Mouse (Mus musculus): ENCODE results near the gene Fam193b. TPM values are rescaled to one million over a fixed set of nuclear protein-coding genes. Genes with fewer than 3 reads are reported as not detected.
"Not testable (repeated sequence)": the region's sequence is repeated elsewhere in the genome, so short reads cannot be mapped to it uniquely, and the experiment has no call there.

Gene Fam193b
- total RNA-seq (2021): 10 to 100 TPM; 64.8 to 67.7 TPM
- long read RNA-seq, experiment 1, full-length matches to known transcripts: 7 of 33 reads
- long read RNA-seq, experiment 1, partial matches to known transcripts: 7 of 33 reads
- long read RNA-seq, experiment 1, other reads (novel, unspliced or antisense): 19 of 33 reads
- long read RNA-seq, experiment 2, full-length matches to known transcripts: 5 of 34 reads
- long read RNA-seq, experiment 2, partial matches to known transcripts: 6 of 34 reads
- long read RNA-seq, experiment 2, other reads (novel, unspliced or antisense): 23 of 34 reads

GRCm38 (mm10) chr13:55571027-55571751, at the start of gene Fam193b:
Gene Fam193b, minus strand, starts transcription at chr13:55571120.
- peak; percentile 91 to 95 for DNase-seq (ENCODE audit: low spot score in 2 of 2)

DNA sequence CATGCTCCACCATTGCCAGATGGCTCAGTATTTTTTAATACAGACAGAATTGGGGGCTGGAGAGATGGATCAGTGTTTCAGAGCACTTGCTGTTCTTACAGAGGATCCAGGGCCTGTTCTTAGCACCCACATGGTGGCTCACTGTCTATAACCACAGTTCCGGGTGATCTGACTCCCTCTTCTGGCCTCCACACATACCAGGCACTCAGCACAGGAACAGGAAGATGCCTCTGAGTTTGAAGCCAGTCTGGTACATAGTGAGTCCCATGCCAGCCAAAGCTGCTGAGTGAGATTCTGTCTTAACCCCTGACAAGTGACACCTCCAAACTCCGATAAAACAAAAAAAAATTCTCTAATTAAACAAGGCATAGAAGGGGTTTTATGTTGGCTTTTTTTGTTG, 49.4 kb upstream of the Fam193b start:
- no peak for DNase-seq (ENCODE audit: low spot score in 2 of 2)

- no peak for DNase-seq (ENCODE audit: low spot score in 2 of 2)
Observed at GRCm38 (mm10) chr13:55619328-55619727, 48.4 kb upstream of the Fam193b start.

GRCm38 (mm10) chr13:55613471-55613870, 42.6 kb upstream of the Fam193b start:
- no peak for DNase-seq (ENCODE audit: low spot score in 2 of 2)

- DNase-seq (ENCODE audit: low spot score in 2 of 2): no peak
Observed at GRCm38 (mm10) chr13:55611996-55612395, 41.1 kb upstream of the Fam193b start.

GRCm38 (mm10) chr13:55607624-55608006, 36.7 kb upstream of the Fam193b start:
- no peak for DNase-seq (ENCODE audit: low spot score in 2 of 2)

DNA sequence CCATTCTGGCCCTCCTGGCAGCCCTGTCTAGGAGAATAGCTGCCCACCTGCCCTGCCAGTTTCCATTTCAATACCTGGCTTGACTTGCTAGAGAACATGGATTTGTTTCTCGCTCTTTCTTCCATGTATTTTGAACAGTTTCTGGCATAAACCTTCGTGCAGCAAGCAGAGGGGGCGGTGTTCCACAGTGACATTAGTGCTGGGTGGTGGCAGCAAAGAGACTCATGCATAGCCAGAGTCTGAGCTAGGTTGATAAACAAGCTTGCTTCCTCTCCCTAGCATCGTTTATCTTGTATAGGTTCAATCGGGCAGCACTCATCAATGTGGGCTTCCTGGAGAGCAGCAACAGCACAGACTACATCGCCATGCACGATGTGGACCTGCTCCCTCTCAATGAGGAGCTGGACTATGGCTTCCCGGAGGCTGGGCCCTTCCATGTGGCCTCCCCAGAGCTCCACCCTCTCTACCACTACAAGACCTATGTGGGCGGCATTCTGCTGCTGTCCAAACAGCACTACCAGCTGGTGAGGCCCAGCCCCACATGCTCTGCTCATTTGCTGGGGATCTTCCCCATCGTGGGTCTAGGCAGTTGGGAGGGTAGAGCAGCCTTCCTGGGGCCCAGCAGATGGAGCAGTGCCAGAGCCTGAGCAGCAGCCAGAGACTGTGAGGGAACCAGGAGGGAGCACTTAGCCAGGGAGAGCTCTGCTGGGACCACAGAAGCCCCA, 36.1 kb upstream of the Fam193b start:
- DNase-seq (ENCODE audit: low spot score in 2 of 2): peak in 1 of 2 experiments; percentile 34

GRCm38 (mm10) chr13:55604606-55605005, 33.7 kb upstream of the Fam193b start:
- no peak for DNase-seq (ENCODE audit: low spot score in 2 of 2)

- peak; percentile 82 to 88 for DNase-seq (ENCODE audit: low spot score in 2 of 2)
Observed at GRCm38 (mm10) chr13:55601611-55602010, 30.7 kb upstream of the Fam193b start.

DNA sequence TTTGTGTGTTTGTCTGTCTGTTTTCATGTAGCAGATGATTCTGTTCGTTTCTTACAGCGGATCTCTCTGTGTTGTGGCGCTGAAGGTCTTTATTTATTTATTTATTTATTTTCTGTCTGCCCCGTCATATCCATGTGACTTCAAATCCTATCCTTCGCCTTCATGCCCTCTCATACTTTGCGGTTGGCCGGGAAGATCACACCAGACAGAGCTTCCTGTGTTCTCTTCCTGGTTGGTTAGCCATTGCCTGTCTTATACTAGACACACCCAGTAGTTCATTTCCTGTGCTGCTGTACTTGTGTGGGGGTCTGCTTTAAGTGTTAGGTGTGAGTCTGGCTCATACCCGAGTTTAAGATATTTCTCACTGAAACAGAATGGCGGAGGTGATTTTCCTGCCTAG, 29.7 kb upstream of the Fam193b start:
- no peak for DNase-seq (ENCODE audit: low spot score in 2 of 2)

DNA sequence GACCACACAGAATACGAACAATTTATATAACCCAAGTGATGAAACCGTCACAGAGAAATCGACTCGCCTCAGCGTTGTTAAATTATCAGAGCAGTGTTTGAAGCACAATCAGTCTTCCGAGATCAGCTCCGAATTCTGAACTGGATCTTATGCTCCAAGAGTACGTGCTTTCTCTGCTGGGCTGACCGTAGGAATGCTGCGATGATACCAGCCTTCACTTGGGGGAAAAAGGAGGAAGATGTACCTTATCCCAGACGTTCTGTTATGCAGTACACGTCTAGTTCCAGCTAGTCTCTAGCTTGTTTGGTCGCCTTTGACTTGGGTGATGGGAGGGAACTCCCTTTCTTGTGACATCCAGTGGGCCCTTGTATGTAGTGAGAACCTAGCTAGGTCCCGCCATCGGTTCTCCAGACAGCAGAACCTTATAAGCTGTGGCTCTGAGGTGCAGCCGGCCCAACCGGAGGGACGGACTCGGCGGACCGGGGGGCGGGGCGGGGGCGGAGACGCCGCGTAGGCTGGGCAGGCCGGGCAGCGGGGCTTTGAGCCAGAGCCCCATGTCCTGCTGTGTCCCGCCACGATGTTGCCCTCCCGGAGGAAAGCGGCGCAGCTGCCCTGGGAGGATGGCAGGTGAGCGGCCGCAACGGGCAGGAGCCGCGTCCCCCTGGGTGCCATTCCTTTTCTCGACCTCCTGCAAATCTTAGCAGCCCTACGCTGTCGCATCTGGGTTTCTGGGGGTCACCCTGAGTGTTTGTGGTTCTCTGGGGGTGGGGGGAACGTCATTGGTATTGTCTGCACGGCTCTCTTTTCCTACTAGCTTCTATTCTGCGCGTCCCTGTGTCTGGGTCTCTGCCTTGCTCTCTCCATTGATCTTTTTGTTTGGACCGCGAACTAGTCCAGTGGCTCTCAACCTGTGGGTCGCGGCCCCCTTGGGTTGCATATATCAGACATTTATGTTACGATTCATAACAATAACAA, 28.9 kb upstream of the Fam193b start, which contains the start of gene B4galt7:
Gene B4galt7, plus strand, starts transcription at position 331 of the 975 bp plus-strand sequence.
- peak; percentile 80 to 81 for DNase-seq (ENCODE audit: low spot score in 2 of 2)

DNA sequence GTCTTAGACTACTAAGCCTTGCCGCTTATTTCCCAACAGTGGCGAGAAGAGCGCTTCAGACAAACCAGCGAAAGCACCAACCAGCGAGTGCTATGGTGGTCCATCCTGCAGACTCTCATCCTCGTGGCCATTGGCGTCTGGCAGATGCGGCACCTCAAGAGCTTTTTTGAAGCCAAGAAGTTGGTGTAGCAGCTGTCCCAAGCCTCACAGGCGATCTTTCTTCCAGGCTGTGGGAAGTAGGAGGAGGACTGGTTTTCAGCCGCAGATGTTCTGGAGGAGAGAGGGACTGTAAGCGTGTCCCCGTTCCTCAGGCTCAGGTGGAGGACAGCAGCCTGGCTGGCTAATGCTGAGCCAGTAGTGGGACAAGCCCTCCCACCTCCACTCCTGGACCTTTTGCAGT, 25.9 kb upstream of the Fam193b start:
- no peak for DNase-seq (ENCODE audit: low spot score in 2 of 2)

DNA sequence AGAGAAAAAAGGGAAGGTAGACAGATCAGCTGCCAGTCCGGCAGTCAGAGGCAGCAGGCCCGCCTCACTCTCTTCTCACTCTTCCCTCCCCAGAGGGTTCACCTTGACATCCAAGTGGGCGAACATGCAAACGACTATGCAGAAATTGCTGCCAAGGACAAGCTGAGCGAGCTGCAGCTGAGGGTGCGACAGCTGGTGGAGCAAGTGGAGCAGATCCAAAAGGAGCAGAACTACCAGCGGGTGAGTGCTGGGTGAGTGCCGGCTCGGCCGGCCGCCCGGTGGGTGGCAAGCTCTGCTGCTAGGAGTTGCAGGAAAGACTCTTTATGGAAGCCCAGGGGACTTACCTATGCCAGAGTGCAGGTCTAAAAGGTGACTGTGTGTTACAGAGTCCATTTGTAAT, 24.5 kb upstream of the Fam193b start:
- DNase-seq (ENCODE audit: low spot score in 2 of 2): peak; percentile 49 to 59

- DNase-seq (ENCODE audit: low spot score in 2 of 2): no peak
Observed at GRCm38 (mm10) chr13:55593254-55593747, 22.4 kb upstream of the Fam193b start.

DNA sequence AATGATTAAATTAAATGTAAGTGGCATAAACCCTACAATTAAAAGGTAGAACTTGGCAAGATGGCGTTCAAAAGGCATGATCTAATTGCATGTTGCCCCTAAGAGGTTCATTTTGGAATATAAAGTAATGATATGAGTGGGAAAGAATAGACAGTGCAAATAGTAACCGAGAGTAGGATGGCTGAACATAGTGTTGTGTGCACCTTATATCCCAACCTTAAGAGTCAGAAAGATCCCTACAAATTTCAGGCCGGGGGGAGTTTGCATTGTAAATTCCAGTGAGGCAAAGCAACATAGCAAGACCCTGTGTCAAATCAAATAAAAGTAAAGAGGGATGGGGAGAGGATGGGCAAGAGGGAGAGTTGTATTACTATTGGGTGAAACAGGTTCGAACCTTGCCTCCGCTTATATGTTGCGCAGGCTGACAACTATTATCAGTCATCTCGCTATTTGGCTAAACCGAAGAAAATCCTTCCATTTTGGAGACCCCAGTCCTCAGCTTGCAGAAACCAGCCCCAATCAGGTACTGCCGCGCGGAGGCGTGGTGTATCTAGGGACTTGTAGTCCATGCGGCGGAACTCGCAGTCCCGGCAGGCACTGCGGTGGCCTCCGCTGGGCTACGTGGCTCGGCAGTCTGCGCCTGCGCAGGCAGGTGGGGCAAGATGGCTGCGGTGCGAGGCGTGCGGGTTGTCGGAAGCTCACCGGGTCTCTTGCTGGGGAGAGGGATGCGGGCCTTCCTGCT, 21.8 kb upstream of the Fam193b start:
- DNase-seq (ENCODE audit: low spot score in 2 of 2): peak; percentile 95 to 97

GRCm38 (mm10) chr13:55591961-55592490, 21.1 kb upstream of the Fam193b start:
- no peak for DNase-seq (ENCODE audit: low spot score in 2 of 2)

GRCm38 (mm10) chr13:55578086-55578485, 7.2 kb upstream of the Fam193b start:
- DNase-seq (ENCODE audit: low spot score in 2 of 2): no peak

DNA sequence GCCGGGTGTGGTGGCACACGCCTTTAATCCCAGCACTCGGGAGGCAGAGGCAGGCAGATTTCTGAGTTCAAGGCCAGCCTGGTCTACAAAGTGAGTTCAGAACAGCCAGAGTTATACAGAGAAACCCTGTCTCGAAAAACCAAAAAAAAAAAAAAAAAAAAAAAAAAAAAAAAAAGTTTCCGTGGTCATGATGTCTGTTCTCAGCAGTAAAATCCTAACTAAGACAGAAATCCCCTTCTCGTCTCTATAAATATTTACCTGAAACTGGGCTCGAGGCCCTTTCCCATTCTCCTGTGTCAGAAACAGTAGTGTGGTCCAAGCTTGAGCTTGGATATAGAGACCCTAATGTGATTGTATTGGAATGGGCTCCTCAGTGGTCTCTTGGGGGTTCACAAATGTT, 6.0 kb upstream of the Fam193b start:
- DNase-seq (ENCODE audit: low spot score in 2 of 2): not testable (repeated sequence)

- DNase-seq (ENCODE audit: low spot score in 2 of 2): no peak
Observed at GRCm38 (mm10) chr13:55575932-55576331, 5.0 kb upstream of the Fam193b start.

GRCm38 (mm10) chr13:55574321-55574720, 3.4 kb upstream of the Fam193b start:
- DNase-seq (ENCODE audit: low spot score in 2 of 2): no peak

Measured in layer of hippocampus, postnatal 14 days (tissue).